Mouse (Mus musculus) thymus, postnatal 25 days (tissue): ENCODE data around the gene Agtpbp1.
"Not testable (repeated sequence)": the region's sequence is repeated elsewhere in the genome, so short reads cannot be mapped to it uniquely, and the experiment has no call there.

Experiments
- DNase-seq: peaks from one replicate; pipeline ENCODE4 v3.0.0; 2022

Agtpbp1 gene

GRCm38 (mm10) chr13:59477928-59478327, 107.1 kb downstream of the Agtpbp1 start:
- not testable (repeated sequence) for DNase-seq

- no peak for DNase-seq
These were observed 107.6 kb downstream of the Agtpbp1 start for GRCm38 (mm10) chr13:59477451-59477850.

- no peak for DNase-seq
These were observed 110.1 kb downstream of the Agtpbp1 start for GRCm38 (mm10) chr13:59474973-59475372.

- DNase-seq, result no peak
These were observed 111.7 kb downstream of the Agtpbp1 start for GRCm38 (mm10) chr13:59473341-59473740.

DNA sequence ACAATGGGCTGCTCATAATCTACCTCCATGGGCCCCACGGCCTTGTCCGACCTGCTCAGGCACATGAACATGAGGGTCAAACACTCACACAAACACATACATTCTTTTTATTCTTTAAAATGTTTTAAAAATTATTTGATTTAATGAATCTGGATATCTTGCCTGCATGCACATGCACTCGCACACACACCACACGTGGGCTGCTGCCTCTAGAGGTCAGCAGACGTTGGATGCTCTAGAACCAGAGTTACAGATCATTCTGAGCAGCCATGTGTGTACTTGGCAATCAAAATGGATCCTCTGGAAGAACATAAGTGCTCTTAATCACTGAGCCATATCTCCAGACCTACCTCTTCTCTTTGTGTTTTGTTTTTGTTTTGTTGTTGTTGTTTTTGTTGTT, 112.8 kb downstream of the Agtpbp1 start:
- no peak for DNase-seq

DNA sequence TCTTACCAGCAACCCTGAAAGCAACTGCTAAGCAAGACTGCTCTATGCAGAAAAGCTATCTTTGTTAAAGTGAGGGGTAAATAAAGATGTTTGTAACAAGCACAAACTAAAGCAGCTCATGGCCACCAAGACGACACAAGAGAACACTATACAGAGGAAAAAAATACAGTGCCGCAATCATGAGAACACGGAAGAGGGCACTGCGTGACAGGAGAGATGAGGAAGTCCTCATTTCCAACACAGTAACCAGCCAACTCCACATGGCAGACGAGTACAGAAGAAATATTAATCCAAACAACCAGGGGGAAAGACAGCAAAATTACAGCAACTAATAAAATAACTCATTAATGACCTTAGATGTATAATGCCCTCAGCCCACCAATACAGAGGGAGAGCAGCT, 115.3 kb downstream of the Agtpbp1 start:
- no peak for DNase-seq

- no peak for DNase-seq
These were observed 116.7 kb downstream of the Agtpbp1 start for GRCm38 (mm10) chr13:59468181-59468802.

DNA sequence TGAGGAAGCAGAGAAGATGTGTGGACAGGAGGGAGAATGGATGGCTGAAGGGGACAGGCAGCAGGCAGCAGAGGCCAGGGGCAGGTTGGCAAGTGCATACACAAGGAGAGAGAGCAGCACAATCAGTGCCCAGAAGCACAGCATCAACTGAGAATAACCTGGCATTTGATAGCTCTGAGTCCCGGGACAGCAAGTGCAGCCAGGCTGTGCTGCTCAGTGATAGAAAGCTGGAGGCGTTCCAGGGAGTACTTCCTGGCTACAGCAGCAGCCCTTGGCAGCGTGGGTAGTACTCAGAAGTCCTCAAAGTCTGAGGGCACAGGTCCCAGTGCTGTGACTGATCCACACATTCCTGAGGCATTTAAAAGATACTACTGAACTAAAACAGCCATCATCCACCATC, 117.4 kb downstream of the Agtpbp1 start:
- no peak for DNase-seq

DNA sequence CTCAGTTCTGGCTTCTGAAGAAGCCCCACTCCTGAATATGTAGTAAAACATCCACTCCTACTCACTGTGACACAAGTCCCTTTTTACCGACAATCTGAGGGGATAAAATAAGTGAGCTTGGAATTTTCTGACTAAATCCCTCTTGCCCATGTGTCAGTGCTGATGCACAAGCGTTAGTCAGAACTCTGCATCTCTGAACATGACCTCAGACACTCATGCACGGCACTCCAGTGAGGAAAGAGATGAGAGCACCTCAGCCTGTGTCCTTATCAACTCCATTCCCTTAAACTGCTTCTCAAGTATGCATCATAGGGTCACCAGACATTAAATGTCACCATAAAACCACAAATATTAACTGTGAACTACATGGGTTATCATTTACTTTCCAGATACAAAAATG, 124.1 kb downstream of the Agtpbp1 start:
- no peak for DNase-seq

GRCm38 (mm10) chr13:59456203-59456602, 128.8 kb downstream of the Agtpbp1 start:
- DNase-seq, result peak; percentile 15

GRCm38 (mm10) chr13:59454001-59454785, 130.8 kb downstream of the Agtpbp1 start:
- no peak for DNase-seq

DNA sequence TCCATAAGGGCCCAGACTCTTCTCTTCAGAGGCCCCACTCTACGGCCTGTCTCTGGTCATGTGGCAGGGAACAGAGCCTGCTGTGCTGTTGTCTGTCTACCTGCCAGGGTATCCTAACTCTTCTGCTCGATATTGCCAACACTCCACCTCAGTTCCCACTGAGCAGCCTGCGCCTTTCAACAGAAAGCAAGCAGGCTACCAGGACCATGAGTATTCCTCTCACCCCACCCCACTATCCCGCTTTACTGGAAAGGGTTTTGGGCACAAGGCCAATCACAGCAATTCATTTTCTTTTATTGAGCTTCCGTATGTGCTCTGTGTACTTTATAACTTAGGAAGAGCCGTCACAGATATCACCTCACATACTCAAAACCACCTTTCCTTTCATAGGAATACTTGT, 131.4 kb downstream of the Agtpbp1 start:
- no peak for DNase-seq

DNA sequence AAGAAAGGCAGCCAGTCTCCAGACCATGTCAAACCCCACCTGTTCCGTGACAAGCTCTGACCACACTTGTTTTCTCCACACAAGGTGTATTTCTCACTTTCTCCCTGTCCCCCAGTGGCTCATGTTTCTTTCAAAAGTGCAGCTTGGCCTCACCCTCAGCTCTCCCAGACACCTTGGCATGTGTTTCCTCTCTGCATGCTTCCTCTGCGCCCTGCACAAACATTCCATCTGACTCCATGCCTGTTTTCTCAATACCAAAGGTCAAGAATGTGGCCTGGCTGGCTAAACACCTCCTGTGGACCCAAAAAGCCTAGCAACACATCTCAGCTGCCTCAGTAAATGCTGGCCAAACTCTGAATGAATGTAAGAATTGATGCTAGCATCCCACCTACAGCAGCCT, 132.0 kb downstream of the Agtpbp1 start:
- no peak for DNase-seq

DNA sequence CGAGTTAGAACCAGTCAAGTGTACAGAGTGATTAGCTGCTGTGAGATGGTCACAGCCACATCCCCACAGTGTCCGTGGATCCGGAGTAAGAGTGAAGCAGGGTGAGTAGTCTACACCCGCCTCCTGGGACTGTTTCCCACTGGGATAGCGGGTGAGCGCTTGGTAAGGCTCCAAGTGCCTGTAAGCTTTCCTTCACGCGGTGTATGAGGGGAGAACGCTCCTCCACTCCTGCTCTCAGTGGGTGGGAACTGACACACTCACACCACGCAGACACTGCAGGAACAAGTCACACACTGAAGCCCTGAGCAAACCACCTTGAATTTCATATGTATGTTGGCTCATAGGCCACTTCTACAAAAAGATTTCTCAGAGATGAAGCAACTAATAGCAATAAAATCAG, 134.2 kb downstream of the Agtpbp1 start:
- DNase-seq, result no peak

DNA sequence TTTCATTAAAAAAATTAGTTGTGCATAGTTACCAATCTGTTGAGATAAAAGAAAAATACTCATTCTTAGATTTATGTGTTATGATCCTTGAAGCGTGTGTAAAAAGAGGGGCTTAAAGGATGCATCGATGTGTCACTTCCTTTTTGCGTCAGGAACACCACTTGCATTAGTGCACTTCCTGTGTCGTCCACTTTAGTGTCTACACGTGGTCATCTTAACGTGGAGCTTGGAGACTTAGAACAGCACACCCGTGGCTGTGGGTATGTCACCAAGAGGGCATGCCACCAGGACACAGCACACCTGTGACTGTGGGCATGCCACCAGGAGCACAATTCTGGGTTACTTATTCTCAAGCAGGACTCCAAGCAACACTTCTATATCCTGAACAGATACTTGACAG, 137.9 kb downstream of the Agtpbp1 start:
- no peak for DNase-seq

DNA sequence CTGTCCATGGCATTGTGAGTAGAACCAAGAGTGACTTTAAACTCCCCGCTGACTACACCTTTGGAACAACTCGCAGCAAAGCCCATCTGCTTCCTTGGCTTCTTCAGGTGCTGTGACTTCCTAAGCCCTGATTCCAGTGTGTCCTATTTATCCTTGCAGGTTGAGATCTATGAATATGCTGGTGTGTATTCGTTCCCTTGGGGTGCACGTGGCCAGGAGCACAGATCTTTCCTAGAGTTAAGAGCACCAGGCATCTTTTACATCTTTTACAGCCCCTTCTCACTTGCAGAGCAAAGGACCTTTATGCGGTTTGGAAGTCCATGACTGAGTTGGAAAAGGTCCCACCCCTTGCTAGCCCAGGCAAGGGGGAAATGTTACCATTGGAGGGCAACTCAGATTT, 139.8 kb downstream of the Agtpbp1 start:
- DNase-seq, result no peak

DNA sequence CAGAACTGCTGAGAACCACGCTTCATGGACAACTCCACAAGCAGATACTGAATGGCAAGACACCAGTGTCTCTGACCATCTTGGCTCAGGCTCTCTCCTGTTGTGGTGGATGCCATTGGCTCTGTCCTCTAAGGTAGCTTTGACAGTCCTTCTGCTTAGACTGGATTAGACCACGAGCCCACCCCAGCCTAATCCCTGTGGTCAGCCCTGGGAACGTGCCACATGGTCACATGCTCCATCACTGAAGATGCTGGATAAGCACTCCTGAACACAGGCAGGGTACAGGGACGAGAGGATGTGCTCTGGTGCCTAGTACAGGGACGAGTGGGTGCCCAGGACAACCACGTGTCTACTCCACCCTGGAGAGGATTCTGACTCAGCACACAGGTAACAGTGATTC, 140.7 kb downstream of the Agtpbp1 start:
- DNase-seq, result no peak

DNA sequence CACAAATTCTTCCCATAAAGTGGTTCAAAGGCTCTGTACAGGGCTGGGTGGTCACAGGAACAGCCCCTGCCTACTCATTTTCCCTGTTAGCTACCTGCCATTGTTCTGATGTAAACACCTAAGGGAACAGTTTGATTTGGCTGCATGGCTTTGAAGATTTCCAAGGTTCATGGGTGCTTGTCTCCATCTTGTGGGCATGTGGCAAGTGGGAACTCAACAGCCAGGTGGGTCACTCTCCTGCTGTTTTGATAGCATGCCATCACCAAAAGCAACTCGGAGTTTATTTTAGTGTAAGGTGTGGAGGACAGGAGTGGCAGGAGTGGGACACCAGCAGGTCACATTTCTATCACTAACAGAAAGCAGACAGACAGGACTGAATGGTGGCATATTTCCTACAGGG, 145.3 kb downstream of the Agtpbp1 start:
- DNase-seq, result no peak

DNA sequence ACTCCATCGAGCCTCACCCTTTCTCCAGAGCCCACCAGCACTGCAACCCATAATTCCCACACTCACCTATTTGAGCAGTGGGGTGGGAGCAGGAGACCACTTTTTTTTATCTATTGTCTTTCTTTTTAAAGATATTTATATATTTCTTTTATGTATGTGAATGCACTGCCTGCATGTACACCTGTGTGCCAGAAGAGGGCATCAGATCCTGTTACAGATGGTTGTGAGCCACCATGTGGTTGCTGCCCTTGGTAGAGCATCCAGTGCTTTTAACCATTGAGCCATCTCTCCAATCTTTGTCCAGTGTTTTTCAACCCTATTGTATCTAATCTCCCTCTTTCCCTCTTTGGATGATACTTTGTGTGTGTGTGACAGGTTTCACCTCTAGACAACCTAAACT, 150.5 kb downstream of the Agtpbp1 start:
- no peak for DNase-seq

DNA sequence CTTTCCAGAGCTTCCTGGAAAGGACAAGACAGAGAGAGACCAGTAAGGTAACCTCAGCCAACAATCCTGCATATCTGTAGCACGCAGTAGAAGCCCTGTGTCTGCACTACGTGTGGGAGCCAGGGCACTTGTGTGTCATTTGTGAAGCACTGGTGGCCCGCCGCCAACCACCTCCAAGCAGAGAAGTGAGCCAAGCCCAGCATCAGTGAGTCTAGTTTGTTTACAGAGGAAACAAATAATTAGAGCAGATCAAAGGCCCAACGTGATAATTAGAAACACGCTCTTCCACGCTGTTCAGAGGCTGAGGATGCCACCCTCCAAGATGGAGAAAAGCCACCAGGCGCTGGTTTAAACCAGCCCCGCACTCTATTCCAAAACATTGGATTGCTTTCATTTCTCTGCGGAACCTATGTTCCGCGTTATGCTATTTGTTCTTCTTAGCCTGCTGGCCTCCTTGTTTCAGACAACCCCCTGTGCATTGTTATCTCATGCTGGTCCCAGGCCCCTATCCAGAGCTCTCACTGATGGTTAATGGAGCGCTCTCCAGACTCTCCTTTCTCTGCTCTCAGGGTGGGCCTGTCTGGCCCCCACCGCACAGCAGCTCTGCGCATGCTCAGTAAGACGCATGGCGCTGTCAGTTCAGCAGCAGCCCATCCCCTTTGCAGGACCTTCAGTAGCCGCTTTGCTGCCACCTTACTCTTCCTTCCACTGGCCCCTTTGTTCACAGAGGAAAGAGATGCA, 153.7 kb downstream of the Agtpbp1 start:
- DNase-seq, result no peak

DNA sequence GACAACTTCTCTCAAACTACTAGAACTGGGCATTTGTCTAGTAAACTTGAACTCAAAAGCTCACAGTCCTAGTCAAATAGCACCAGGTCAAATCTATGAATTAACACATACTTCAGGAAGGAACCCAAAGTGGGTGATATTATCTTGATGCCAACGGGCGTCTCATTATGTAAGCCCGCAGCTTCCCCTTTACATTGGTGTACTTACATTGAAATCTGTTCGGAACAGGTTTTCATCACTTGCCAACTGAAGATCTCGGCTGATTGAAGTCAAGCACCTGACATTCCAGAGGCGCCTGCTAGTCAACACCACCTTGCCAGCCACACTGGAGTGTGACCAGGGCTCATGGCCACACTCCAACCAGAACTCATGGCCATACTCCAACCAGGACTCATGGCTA, 155.7 kb downstream of the Agtpbp1 start:
- no peak for DNase-seq

DNA sequence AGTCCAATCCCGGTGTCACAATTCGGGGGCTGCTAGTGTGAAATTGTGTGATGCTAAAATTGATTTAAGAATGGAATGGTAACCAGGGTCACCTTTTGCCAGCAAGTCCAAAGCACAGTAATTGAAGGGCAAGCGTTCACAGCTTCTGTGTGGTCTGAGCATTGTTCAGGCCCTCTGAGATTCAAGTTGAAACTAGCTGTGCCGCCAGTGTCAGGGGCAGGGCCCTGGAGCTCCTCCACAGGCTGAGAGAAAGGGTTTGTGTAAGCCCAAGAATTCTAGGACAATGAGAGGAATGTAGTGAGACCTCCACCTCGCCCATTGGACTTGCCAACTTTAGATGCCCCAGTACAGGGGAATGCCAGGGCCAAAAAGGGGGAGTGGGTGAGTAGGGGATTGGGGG, 161.2 kb downstream of the Agtpbp1 start:
- no peak for DNase-seq

DNA sequence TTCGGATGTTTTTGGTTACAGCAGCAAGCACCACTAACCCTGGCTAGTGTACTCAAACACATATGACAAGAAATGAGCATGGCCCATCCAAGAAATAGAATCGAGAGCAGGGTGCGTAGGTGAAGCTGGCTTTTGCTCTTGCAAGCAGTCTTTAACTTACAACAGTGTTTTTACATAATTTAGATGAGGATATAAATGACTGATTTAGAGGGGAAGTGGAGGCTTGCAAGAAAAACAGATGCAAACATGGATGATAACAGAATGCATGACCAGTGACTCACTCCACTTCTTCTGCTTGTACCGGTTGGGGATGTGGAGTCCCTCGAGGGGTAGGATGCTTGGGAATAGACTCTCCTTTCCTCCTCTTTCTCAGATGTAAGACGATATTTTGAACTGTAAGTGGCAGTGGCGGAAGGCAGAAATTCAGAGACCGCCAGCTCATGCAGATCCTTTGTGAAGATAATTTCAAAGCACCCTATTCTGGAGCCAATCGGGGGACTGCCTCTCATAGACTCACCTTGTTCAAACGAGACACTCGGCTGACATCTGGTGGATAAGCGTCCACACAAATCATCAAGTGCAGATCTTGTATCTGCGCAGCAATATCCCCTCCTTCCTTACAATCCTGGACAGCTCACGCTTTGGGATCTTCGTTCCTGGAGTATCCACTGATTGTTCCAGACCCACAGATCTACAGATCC, 168.3 kb downstream of the Agtpbp1 start:
- DNase-seq, result no peak
